Mouse (Mus musculus) granulocyte monocyte progenitor cell, adult 5-6 weeks (primary cell): ENCODE data around the gene Fabp2. TPM values are rescaled to one million over a fixed set of nuclear protein-coding genes. Genes with fewer than 3 reads are reported as not detected.
"Not testable (repeated sequence)": the region's sequence is repeated elsewhere in the genome, so short reads cannot be mapped to it uniquely, and the experiment has no call there.

Experiments
- ATAC-seq: replicated peaks from 2 replicates; pipeline ENCODE4 v1.8.0; 2016; ENCODE audit warnings: mild to moderate bottlenecking, moderate TSS enrichment, inconsistent platforms; ENCODE audit not compliant: poor library complexity, severe bottlenecking
- total RNA-seq, 2 experiments: library from RNA; stranded (forward) in 1 of 2; stranded (reverse) in 1 of 2; fragments of 200-712, 200-1000 nt in 1 of 2; fragments of >200 nt in 1 of 2; fragmentation: Nextera tagmentation in 1 of 2; gene quantifications; 2 replicates each; pipeline ENCODE4 v1.2.3; 2014 to 2017

The Fabp2 gene
- total RNA-seq, 2 experiments from 2014 or later = not detected

GRCm38 (mm10) chr3:122918672-122919071 lies 23.8 kb downstream of the Fabp2 start:
- peak; percentile 58 for ATAC-seq

GRCm38 (mm10) chr3:122919260-122919659 lies 24.4 kb downstream of the Fabp2 start, which contains the start of gene Gm10959:
TSS of gene Gm10959 (minus strand) at chr3:122919360.
- ATAC-seq = no peak

DNA sequence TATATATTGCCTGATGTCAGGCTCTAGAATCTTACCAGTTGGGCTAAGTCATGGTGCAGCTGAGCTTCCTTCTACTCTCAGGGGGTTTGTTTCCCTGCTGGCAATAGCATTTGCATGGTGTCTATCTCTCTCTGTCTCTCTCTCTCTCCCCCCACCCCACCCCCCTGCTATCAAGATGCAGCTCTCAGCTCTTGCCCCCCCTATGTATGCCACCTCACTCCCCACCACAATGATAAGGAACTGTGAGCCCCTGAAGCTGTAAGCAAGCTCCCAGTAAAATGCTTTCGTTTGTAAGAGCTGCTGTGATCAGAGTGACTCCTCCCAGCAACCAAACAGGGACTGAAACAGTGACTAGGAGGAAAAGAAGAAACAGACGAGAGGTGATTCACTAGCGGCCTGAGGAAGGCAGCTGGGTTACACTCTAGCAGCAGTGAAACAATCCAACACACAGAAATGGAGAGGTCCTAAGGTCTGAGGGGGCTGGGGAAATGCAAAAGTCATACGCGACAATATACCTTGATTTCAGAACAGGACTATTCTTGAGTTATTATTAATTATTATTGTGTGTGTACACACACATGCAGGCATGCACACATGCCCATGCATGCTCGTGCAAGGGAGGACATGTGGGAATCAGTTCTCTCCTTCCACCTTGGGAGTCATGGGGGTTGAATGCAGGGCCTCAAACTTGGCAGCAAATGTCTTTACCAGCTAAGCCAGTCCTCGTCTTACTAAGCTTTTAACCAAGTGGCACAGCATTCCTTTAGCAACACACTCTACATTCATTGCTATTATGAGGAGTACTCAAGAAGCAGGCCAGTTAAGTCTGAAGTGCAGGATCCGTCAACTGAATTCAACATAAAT lies 25.9 kb downstream of the Fabp2 start:
- 0 out of 2 replicates have a peak, but pooled peaks have one; percentile 4 for ATAC-seq

GRCm38 (mm10) chr3:122921676-122922527 lies 27.0 kb downstream of the Fabp2 start:
- no peak for ATAC-seq

DNA sequence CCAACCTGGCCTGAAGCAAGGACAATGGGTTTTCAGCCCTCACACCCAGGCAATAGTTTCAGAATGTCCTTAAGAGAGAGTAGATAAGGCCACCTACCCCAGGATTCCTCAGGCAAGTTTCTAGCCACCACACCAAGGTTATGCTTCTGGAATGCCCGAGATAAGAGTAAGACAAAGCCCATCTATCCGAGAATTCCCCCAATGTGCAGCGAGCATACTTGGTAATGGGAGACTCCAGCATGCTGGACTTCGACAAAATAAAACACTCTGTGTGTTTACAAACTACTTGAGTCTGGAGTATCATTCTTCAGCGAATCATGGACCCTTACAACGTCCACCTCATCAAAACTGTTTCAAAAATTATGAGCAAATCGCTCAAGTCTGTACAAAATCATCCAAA lies 28.3 kb downstream of the Fabp2 start:
- no peak for ATAC-seq

DNA sequence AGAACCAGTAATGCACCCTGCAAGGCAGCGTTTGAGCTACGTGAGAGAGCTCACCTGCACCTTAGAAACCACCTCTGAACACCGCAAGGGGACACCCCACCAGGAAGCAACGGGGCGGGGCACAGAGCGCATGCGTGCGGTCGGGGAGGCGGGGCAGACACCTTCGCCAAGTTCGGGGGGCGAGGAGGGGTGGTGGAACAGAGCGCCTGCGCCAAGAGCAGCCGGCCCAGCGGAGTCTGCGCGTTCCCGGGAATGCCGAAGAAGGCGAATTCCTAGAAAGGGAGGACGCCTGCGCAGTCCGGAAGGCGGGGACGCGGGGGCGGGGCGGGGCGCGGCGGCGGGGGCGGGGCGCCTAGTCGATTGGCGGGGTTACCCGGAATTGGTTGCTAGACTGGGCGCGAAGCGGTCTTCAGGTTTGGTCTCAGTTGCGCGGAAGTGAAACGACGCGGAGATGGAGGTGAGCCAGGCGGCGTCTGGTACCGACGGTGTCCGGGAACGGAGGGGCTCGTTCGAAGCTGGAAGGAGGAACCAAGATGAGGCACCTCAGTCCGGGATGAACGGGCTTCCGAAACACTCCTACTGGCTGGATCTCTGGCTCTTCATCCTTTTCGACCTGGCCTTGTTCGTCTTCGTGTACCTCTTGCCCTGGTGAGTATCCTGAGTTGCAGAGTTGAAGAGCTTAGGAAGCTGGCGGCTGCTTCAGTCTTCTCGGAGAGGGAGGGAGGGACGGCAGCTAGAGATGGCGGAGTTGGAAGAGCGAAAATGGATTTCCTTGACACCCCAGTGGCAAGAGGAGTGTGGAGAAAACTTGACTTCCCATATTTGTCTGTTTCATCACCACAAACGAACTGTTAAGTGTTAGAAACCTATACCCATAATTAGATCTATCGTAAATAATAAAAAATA lies 29.4 kb downstream of the Fabp2 start, which contains the start of gene 1810037I17Rik:
Gene 1810037I17Rik, plus strand, starts transcription at position 195 of the 906 bp plus-strand sequence.
- ATAC-seq = peak; percentile 89

GRCm38 (mm10) chr3:122929723-122930122 lies 34.9 kb downstream of the Fabp2 start:
- ATAC-seq = no peak

DNA sequence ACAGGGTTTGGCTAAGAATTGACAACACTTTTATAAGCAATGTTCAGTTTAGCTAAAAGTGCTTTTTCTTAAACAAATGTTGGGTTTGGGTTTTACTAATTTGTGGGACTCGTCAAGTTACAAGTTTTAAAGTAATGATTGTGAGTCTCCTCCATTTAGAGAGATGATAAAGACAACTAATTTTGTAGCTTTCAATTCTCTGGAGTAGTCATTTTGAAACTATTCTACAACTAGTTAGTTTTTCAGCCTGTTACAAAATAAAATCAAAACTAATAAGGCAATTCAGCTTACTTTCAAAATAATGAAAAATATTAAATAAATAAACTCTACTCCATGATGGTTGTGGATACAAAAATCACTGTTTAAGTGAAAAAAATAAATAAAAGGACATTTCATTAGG lies 37.6 kb downstream of the Fabp2 start:
- no peak for ATAC-seq

DNA sequence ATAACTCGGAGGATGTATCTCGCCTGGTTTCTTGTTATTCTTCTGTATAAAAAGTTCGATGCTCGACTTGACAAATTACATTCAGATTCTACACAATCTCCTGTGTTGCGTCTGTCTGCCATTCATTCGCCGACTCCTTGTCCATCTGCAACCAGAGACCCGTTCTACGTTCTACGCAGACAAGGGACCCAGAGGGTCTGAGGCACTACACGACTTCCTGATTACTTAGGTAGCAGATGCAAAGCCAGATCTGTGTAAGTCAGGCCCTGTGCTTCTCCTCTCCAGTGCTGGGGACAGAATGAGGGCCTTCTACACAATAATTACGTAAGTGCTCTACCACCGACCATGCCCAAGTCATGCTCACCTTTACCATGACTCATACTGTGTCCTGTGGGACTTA lies 42.3 kb downstream of the Fabp2 start:
- ATAC-seq = not testable (repeated sequence)

- peak; percentile 68 for ATAC-seq
Observed at GRCm38 (mm10) chr3:122939215-122939614, 44.3 kb downstream of the Fabp2 start.

GRCm38 (mm10) chr3:122943387-122943890 lies 48.6 kb downstream of the Fabp2 start:
- no peak for ATAC-seq

Other genes starting within 250 kb of the Fabp2 start
- 0.95 and 1.4 TPM in 2 replicates for gene Pde5a, start 166.1 kb upstream of the Fabp2 start, total RNA-seq (2014; fragmentation: Nextera tagmentation)
- gene Pde5a, start 166.1 kb upstream of the Fabp2 start, total RNA-seq (2017) = 1.2 and 1.3 TPM in 2 replicates
- not detected in 2 replicates for gene Gm10959, start 24.3 kb downstream of the Fabp2 start, total RNA-seq (2014; fragmentation: Nextera tagmentation)
- gene Gm10959, start 24.3 kb downstream of the Fabp2 start, total RNA-seq (2017) = not detected in 2 replicates
- gene 1810037I17Rik, start 29.1 kb downstream of the Fabp2 start, total RNA-seq (2014; fragmentation: Nextera tagmentation) = 87.5 and 95.1 TPM in 2 replicates
- 34.8 and 40.8 TPM in 2 replicates for gene 1810037I17Rik, start 29.1 kb downstream of the Fabp2 start, total RNA-seq (2017)
- 5.8 and 8.3 TPM in 2 replicates for gene Usp53, start 89.4 kb downstream of the Fabp2 start, total RNA-seq (2014; fragmentation: Nextera tagmentation)
- gene Usp53, start 89.4 kb downstream of the Fabp2 start, total RNA-seq (2017) = 4.6 and 4.9 TPM in 2 replicates
- gene Myoz2, start 139.9 kb downstream of the Fabp2 start, total RNA-seq (2014; fragmentation: Nextera tagmentation) = not detected in 2 replicates
- gene Myoz2, start 139.9 kb downstream of the Fabp2 start, total RNA-seq (2017) = not detected in 2 replicates